Mouse (Mus musculus) activated CD4-positive, CD25-positive, alpha-beta regulatory T cell, adult 4 months (primary cell): ENCODE measurements around the gene Cntd1. TPM values are rescaled to one million over a fixed set of nuclear protein-coding genes. Genes with fewer than 3 reads are reported as not detected.
"Not testable (repeated sequence)": the region's sequence is repeated elsewhere in the genome, so short reads cannot be mapped to it uniquely, and the experiment has no call there.

Experiments
- ATAC-seq: one replicate; pipeline ENCODE4 v1.8.0; 2017
- polyA plus RNA-seq, 2 experiments: library from polyadenylated mRNA; unstranded; fragments of 100-300 nt; shearing (Covaris generic); gene quantifications; one replicate each; pipeline ENCODE4 v1.2.1; 2017

Gene Cntd1
- polyA plus RNA-seq, 2 experiments from 2014 or later, result 1.0 TPM; not detected in 1

GRCm38 (mm10) chr11:101291231-101291630, 12.4 kb downstream of the Cntd1 start:
- no peak for ATAC-seq

- no peak for ATAC-seq
Observed at GRCm38 (mm10) chr11:101295191-101295590, 16.4 kb downstream of the Cntd1 start.

DNA sequence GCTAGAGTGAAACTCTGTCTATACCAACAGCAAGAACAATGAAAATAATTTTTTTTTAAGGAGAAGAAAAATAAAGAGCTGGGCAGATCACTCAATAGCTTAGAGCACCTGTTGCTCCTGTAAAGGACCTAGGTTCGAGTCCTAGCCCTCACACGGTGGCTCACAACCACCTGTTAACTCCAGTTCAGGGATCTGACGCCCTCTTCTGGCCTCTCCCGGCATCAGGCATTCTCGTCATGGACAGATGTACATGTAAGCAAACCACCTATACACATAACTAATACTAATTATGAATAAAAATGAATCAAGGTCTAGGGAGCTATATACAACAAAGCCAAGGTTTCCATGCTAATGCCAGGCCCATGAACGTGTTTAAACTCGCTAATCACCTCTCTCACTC, 22.1 kb downstream of the Cntd1 start:
- no peak for ATAC-seq

GRCm38 (mm10) chr11:101301299-101302003, 22.6 kb downstream of the Cntd1 start:
- peak; percentile 20 for ATAC-seq

- ATAC-seq, result peak; percentile 94
Observed at GRCm38 (mm10) chr11:101302004-101302798, 23.4 kb downstream of the Cntd1 start, which contains the start of gene Becn1. Becn1 (minus strand) TSS chr11:101302286.

- no peak for ATAC-seq
Observed at GRCm38 (mm10) chr11:101307744-101308143, 28.9 kb downstream of the Cntd1 start.

GRCm38 (mm10) chr11:101311083-101311482, 32.3 kb downstream of the Cntd1 start:
- ATAC-seq, result no peak

DNA sequence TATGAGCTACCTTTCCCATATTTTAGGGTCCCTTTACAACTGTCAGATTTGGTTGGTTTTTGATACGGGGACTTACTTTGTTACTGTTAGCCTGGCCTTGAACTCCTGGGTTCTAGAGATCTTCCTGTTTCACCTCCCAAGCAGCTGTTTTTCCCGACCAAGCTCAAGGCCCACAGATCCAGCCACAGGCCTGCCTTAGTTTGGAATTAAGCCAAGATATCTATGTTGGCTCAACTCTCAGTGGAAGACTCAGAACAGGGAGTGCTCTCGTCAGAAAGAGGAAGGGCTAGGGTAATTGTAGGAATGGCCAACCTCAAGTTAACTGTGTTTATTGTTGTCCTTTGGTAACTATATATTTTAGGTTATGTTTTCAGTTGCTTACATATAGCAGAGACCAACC, 33.3 kb downstream of the Cntd1 start:
- no peak for ATAC-seq

GRCm38 (mm10) chr11:101314567-101314966, 35.8 kb downstream of the Cntd1 start:
- ATAC-seq, result no peak

DNA sequence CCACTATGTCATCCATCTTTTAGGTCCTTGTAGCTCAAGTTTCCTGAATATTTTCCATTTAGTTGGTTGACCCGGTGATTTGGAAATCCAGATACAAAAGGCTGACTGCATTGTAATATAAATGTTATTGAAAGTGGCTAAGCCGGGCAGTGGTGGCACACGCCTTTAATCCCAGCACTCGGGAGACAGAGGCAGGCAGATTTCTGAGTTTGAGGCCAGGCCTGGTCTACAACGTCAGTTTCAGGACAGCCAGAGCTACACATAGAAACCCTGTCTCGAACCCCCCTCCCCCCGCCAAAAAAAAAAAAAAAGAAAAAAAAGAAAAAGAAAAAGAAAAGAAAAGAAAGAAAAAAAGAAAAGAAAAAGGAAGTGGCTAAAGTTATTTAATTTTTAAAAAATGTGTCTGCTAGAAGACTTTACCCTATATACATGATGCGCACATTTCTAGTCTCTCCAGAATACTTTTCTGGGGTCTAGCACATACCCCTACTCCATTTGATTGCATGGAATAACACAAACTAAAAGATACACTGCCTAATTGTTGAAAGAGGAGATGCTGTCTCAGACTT, 36.4 kb downstream of the Cntd1 start:
- no peak for ATAC-seq

- peak; percentile 73 for ATAC-seq
Observed at GRCm38 (mm10) chr11:101315665-101316500, 37.1 kb downstream of the Cntd1 start, which contains the start of gene Psme3. Psme3 (plus strand) TSS chr11:101316213.

GRCm38 (mm10) chr11:101316501-101316917, 37.7 kb downstream of the Cntd1 start:
- peak; percentile 23 for ATAC-seq

GRCm38 (mm10) chr11:101323609-101324008, 44.8 kb downstream of the Cntd1 start:
- no peak for ATAC-seq

- no peak for ATAC-seq
Observed at GRCm38 (mm10) chr11:101324763-101325162, 46.0 kb downstream of the Cntd1 start, which contains the start of gene Aoc2. Aoc2 (plus strand) TSS chr11:101325063.

DNA sequence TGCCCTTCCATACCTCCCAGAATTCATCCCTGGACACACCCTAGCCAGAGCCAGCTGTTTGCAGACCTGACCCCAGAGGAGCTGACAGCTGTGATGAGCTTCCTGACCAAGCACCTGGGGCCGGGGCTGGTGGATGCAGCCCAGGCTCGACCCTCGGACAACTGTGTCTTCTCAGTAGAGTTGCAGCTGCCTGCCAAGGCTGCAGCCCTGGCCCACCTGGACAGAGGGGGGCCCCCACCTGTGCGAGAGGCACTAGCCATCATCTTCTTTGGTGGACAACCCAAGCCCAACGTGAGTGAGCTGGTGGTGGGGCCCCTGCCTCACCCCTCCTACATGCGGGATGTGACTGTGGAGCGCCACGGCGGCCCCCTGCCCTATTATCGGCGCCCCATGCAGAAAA, 46.4 kb downstream of the Cntd1 start:
- not testable (repeated sequence) for ATAC-seq

DNA sequence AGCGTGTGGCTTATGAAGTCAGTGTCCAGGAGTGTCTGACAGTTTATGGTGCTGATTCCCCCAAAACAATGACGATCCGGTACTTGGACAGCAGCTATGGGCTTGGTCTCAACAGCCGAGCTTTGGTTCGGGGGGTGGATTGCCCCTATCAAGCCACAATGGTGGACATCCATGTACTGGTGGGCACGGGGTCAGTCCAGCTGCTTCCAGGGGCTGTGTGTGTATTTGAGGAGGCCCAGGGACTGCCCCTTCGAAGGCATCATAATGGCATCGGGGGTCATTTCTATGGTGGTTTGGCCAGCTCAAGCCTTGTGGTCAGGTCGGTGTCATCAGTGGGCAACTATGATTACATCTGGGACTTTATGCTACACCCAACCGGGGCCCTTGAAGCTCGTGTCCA, 47.3 kb downstream of the Cntd1 start:
- ATAC-seq, result no peak

GRCm38 (mm10) chr11:101327311-101327710, 48.5 kb downstream of the Cntd1 start:
- no peak for ATAC-seq

GRCm38 (mm10) chr11:101328941-101329635, 50.3 kb downstream of the Cntd1 start:
- no peak for ATAC-seq

DNA sequence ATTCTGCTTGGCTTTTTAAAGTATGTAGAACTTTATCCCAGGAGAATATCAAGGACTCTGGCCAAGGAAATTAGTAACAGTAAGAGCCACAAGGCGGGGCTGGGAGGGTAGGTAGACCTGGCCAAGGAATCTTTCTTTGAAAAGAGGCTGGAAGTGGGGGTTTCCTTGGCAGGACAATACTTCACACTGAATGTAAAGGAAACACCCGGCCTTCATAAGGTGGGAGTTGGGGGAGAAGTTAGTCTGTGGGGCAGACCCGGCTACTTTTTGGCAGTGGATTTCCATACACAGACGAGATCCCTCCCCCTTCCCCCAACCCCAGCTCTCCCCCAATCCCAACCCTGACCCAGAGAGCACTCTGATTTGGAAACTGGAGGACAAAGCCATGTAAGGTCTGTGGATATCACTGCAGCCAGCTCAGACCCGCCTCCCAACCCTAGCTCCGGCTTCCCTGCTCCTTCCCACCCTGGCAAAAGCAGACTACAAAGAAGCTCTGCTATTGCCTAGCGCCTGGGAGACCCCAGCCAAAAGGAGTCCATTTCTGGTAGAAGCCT, 51.6 kb downstream of the Cntd1 start, which contains the start of gene Aoc3:
Aoc3 (plus strand) TSS at position 235 of the 554 bp plus-strand sequence.
- ATAC-seq, result no peak

- ATAC-seq, result not testable (repeated sequence)
Observed at GRCm38 (mm10) chr11:101330961-101331360, 52.1 kb downstream of the Cntd1 start.

DNA sequence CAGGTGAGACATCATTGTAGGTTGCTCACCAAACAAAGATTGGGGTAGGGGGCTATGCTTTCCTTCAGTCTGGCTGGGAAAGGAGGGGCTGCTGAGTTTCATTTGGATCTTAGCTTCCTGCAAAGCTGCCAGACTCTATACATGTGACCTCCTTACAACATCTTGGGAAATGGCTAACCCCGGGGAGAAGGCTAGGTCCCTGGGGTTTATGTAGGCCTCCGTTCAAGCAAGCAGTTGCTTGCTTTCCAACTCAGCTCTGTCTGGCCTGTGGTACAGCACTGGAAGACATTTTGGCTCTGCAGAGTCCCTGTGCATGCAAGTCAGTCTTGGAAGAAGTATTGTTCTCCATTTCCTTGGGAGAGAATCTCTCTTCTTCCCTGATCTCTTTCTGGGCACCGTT, 53.7 kb downstream of the Cntd1 start:
- ATAC-seq, result no peak
